Mouse (Mus musculus) heart, postnatal 0 days (tissue): ENCODE data around the gene Mipep.

Experiments
- CTCF ChIP-seq: IDR thresholded peaks from 2 replicates; pipeline ENCODE4 v1.5.1; 2016; ENCODE audit warnings: antibody characterized with exemption, control low read depth, low read depth
- EP300 ChIP-seq: IDR thresholded peaks from 2 replicates; pipeline ENCODE4 v1.6.1; 2016; ENCODE audit warnings: antibody characterized with exemption, low read depth

- no peak for TF ChIP-seq CTCF
- no peak for TF ChIP-seq EP300
Observed at GRCm38 (mm10) chr14:60757265-60757664, 27.1 kb upstream of the Mipep start.
